Mouse (Mus musculus): Measurements from ENCODE around the gene Gm7247.

DNA sequence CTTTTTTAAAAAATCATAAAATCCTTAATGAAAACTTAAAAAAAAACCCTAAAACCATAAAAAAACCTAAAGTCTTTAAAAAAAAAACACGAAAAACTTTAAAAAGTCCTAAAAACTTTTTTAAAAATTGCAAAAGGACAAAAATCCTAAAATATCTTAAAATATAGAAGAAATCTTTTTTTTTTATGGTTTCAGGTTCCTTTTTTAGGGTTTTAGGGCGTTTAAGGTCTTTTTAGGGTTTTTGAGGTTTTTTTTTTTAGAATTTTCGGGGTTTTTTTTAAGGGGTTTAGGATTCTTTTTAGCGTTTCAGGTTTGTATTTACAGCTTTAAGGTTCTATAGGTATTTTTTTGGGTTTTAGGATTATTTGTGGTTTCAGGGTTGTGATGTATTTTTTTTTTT is 138.9 kb downstream of the Gm7247 start:
- TF ChIP-seq CTCF (IDR thresholded peaks at IDR 0.05; ENCODE audit: borderline replicate concordance, insufficient read depth, low read depth, low read length) (no peak), POLR2A (IDR thresholded peaks at IDR 0.05; ENCODE audit: borderline replicate concordance, insufficient read depth, low read length) (no peak)
